Mouse (Mus musculus): ENCODE measurements around the gene Bag1.

Bag1 gene

GRCm38 (mm10) chr4:40948160-40948708 lies at the start of gene Bag1, which contains the start of gene Chmp5:
Gene Bag1 (minus strand): TSS chr4:40948294.
Gene Chmp5 (plus strand): TSS chr4:40948407.
- DNase-seq (ENCODE audit: low read depth in 2 of 2, low spot score in 2 of 2): peak; percentile 99

GRCm38 (mm10) chr4:40996302-40996701 lies 48.2 kb upstream of the Bag1 start:
- DNase-seq (ENCODE audit: low read depth in 2 of 2, low spot score in 2 of 2): no peak

- DNase-seq (ENCODE audit: low read depth in 2 of 2, low spot score in 2 of 2): no peak
Measured at GRCm38 (mm10) chr4:40989633-40990032, 41.5 kb upstream of the Bag1 start.

GRCm38 (mm10) chr4:40983686-40984085 lies 35.6 kb upstream of the Bag1 start:
- no peak for DNase-seq (ENCODE audit: low read depth in 2 of 2, low spot score in 2 of 2)

GRCm38 (mm10) chr4:40982486-40982885 lies 34.4 kb upstream of the Bag1 start:
- no peak for DNase-seq (ENCODE audit: low read depth in 2 of 2, low spot score in 2 of 2)

GRCm38 (mm10) chr4:40979430-40979829 lies 31.3 kb upstream of the Bag1 start:
- no peak for DNase-seq (ENCODE audit: low read depth in 2 of 2, low spot score in 2 of 2)

GRCm38 (mm10) chr4:40976651-40977050 lies 28.6 kb upstream of the Bag1 start:
- no peak for DNase-seq (ENCODE audit: low read depth in 2 of 2, low spot score in 2 of 2)

- DNase-seq (ENCODE audit: low read depth in 2 of 2, low spot score in 2 of 2): no peak
Measured at GRCm38 (mm10) chr4:40975678-40976077, 27.6 kb upstream of the Bag1 start.

- no peak for DNase-seq (ENCODE audit: low read depth in 2 of 2, low spot score in 2 of 2)
Measured at GRCm38 (mm10) chr4:40974011-40974410, 25.9 kb upstream of the Bag1 start.

GRCm38 (mm10) chr4:40971744-40972143 lies 23.6 kb upstream of the Bag1 start:
- peak; percentile 33 to 45 for DNase-seq (ENCODE audit: low read depth in 2 of 2, low spot score in 2 of 2)

GRCm38 (mm10) chr4:40970842-40971701 lies 23.0 kb upstream of the Bag1 start, which contains the start of gene Nfx1:
Gene Nfx1 (plus strand): TSS chr4:40970906.
- DNase-seq (ENCODE audit: low read depth in 2 of 2, low spot score in 2 of 2): peak; percentile 92

- no peak for DNase-seq (ENCODE audit: low read depth in 2 of 2, low spot score in 2 of 2)
Measured at GRCm38 (mm10) chr4:40970592-40970841, 22.4 kb upstream of the Bag1 start.

- no peak for DNase-seq (ENCODE audit: low read depth in 2 of 2, low spot score in 2 of 2)
Measured at GRCm38 (mm10) chr4:40969781-40970591, 21.9 kb upstream of the Bag1 start.

GRCm38 (mm10) chr4:40969161-40969560 lies 21.1 kb upstream of the Bag1 start:
- no peak for DNase-seq (ENCODE audit: low read depth in 2 of 2, low spot score in 2 of 2)

GRCm38 (mm10) chr4:40963536-40963935 lies 15.4 kb upstream of the Bag1 start:
- no peak for DNase-seq (ENCODE audit: low read depth in 2 of 2, low spot score in 2 of 2)

- DNase-seq (ENCODE audit: low read depth in 2 of 2, low spot score in 2 of 2): no peak
Measured at GRCm38 (mm10) chr4:40955942-40956341, 7.8 kb upstream of the Bag1 start.

GRCm38 (mm10) chr4:40953521-40953920 lies 5.4 kb upstream of the Bag1 start:
- peak in 1 of 2 experiments; percentile 11 for DNase-seq (ENCODE audit: low read depth in 2 of 2, low spot score in 2 of 2)

- DNase-seq (ENCODE audit: low read depth in 2 of 2, low spot score in 2 of 2): no peak
Measured at GRCm38 (mm10) chr4:40947565-40948159, 432 bp downstream of the Bag1 start.

GRCm38 (mm10) chr4:40946516-40947121 lies 1.5 kb downstream of the Bag1 start:
- DNase-seq (ENCODE audit: low read depth in 2 of 2, low spot score in 2 of 2): no peak

- no peak for DNase-seq (ENCODE audit: low read depth in 2 of 2, low spot score in 2 of 2)
Measured at GRCm38 (mm10) chr4:40943651-40944050, 4.4 kb downstream of the Bag1 start.

GRCm38 (mm10) chr4:40938793-40939192 lies 9.3 kb downstream of the Bag1 start:
- DNase-seq (ENCODE audit: low read depth in 2 of 2, low spot score in 2 of 2): no peak

Data from CD8-positive naive resting alpha-beta T cell, adult 2 months (primary cell).